Mouse (Mus musculus) gastrocnemius, postnatal 14 days (tissue): ENCODE results near the gene Slc25a16. TPM values are rescaled to one million over a fixed set of nuclear protein-coding genes. Genes with fewer than 3 reads are reported as not detected.

Source experiments
- DNase-seq: peaks from one replicate; pipeline ENCODE4 v3.0.0; 2021; ENCODE audit warnings: mixed read lengths
- intact Hi-C: fragments of 180-260 bp; cut with DNase I; formaldehyde crosslinking; loops from one replicate; pipeline ENCODE4 v1.15.1; 2025; ENCODE audit warnings: low total_unique reads
- total RNA-seq, 2 experiments: library from RNA; stranded (reverse); gene quantifications; 2 replicates each; pipeline ENCODE4 v1.2.3; 2021

Gene Slc25a16
- total RNA-seq, 2 experiments from 2014 or later = 18.5 to 19.8 TPM

DNA sequence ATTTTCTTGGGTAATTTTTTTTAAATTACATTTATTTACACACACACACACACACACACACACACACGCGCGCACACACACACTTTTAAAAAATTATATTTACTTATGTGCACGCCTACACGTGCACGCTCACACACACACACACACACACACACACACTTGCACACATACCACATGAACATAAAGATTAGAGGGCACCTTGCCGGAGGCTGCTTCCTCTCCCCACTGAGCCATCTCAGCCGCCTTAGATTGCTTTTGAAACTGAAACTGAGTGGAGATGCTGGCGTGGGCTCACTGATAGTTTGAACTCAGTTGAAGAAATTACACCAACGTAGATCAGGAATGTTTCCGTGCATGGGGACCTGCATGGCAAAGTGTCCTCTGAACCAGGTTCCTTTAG, 63.6 kb downstream of the Slc25a16 start:
- intact Hi-C loops = no loop called here
- DNase-seq = no peak

DNA sequence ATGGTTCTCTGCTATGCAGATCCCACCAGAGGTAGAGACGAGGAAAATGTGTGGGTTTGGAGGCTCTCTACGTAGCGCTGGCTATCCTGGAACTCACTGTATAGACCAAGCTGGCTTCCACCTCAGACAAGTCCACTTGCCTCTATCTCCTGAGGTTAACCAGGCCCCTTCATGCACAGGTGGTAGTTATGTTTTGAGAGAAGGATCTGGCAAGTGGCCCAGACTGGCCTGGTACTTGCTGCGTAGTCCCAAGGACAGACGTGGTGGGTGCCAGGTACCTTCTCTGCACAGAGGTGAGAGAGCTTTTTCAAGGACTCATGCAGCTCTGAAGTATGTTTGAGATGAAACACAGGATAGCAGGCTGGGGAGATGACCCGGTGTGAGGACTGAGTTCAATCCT, 64.1 kb downstream of the Slc25a16 start:
- DNase-seq = no peak
- intact Hi-C loops = no loop called here

DNA sequence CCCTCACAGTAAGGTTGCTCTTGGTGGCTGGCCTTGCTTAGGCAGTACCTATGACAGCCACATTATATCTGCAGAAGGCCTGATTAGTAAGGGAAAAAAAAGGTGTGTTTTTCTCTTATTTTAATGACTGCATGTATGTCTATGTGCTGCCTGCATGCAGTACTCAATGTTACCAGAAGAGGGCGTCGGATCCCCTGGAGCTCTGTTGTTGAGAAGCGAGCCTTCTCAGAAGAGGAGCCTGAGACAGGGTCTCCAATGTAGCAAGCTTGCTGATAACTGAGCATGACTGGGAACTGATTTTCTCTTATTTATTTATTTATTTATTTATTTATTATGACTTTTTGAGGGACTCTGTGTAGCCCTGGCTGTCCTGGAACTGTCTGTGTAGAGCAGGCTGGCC, 66.9 kb downstream of the Slc25a16 start:
- intact Hi-C loops = no loop called here
- DNase-seq = no peak

DNA sequence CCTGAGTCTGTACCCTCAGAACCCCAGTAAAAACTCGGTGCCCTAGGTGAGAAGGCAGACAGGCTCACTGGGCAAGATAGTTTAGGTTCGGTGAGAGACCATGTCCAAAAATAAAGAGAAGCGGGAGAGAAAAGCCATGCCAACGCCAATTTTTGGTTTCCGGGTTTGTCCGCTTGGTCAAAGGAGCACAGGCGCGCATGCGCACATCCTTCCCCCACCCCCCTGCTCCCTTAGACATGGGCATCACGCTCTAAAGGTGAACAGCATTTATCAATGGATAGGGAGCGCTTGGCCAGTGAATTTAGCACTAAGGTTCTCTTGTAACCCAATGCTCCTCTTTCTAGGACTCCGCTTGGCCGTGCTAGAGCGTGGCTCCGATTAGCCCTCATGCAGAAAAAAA, 70.2 kb downstream of the Slc25a16 start:
- no peak for DNase-seq
- intact Hi-C loops = no loop called here

DNA sequence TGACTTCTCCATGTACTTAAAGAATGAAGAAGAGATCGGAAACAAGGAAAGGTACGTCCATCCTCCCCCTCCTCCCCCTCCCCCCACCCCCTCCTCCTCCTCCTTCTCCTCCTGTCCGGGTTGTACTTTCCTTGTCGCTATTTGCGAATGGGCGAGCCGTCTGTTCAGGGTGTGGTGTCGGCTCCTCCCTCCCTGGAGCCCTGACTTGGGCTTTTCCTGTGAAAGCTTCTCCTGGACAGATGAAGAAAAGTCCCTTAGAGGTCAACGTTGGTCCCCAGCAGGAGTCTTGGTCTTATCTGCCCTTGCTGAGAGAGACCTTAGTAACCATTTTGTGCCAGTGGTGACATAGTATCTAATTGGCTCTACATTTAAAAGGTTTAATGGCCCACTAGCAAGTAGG, 73.6 kb downstream of the Slc25a16 start:
- intact Hi-C loops = no loop called here
- no peak for DNase-seq

Other genes starting within 250 kb of the Slc25a16 start
- under 1 TPM; 0.49 to 0.82 TPM for gene Stox1, start 194.5 kb upstream of the Slc25a16 start, total RNA-seq
- gene Ccar1, start 128.3 kb upstream of the Slc25a16 start, total RNA-seq = 10 to 100 TPM; 27.3 to 31.0 TPM
- gene Tet1, start 11.6 kb upstream of the Slc25a16 start, total RNA-seq = 10 to 100 TPM in 1 of 2 experiments, 1 to 10 TPM in 1; 7.4 to 11.4 TPM
- gene Dna2, start 26.4 kb downstream of the Slc25a16 start, total RNA-seq = 1 to 10 TPM in 1 of 2 experiments, under 1 TPM in 1; 0.94 to 1.4 TPM
- 1 to 10 TPM; 7.4 to 8.4 TPM for gene Rufy2, start 59.6 kb downstream of the Slc25a16 start, total RNA-seq
- gene Hnrnph3, start 103.6 kb downstream of the Slc25a16 start, total RNA-seq = 10 to 100 TPM; 12.6 to 14.4 TPM
- 1 to 10 TPM; 1.8 to 2.0 TPM for gene Pbld2, start 103.7 kb downstream of the Slc25a16 start, total RNA-seq
- under 1 TPM; 0.45 to 0.47 TPM for gene Pbld1, start 139.5 kb downstream of the Slc25a16 start, total RNA-seq
- gene Atoh7, start 179.0 kb downstream of the Slc25a16 start, total RNA-seq = 1 to 10 TPM in 1 of 2 experiments, under 1 TPM in 1; 0.41 to 1.1 TPM